Mouse (Mus musculus) heart, adult 2 months (tissue): ENCODE measurements around the gene Cntln. TPM values are rescaled to one million over a fixed set of nuclear protein-coding genes. Genes with fewer than 3 reads are reported as not detected.

Experiments
- DNase-seq, 2 experiments: peaks; one replicate each; pipeline ENCODE4 v3.0.0; 2021
- H3K27ac ChIP-seq: fragments of 200-600 bp; 2 replicates; pipeline ENCODE4 v1.8.1; 2022
- H3K27me3 ChIP-seq: fragments of 200-500 bp; 2 replicates; pipeline ENCODE4 v1.6.1; 2012; ENCODE audit warnings: mild to moderate bottlenecking, low read length, inconsistent platforms, mixed read lengths; ENCODE audit not compliant: control insufficient read depth, insufficient read depth
- H3K36me3 ChIP-seq: fragments of 200-500 bp; 2 replicates; pipeline ENCODE4 v1.6.1; 2012; ENCODE audit warnings: low read length, inconsistent platforms; ENCODE audit not compliant: control insufficient read depth, insufficient read depth
- H3K4me1 ChIP-seq: fragments of 200-500 bp; 2 replicates; pipeline ENCODE4 v1.6.1; 2011; ENCODE audit warnings: low read length; ENCODE audit not compliant: control insufficient read depth, insufficient read depth
- H3K4me3 ChIP-seq: fragments of 200-600 bp; 2 replicates; pipeline ENCODE4 v1.8.1; 2022
- H3K79me2 ChIP-seq: fragments of 200-500 bp; replicated peaks from 2 replicates; pipeline ENCODE4 v1.6.1; 2012; ENCODE audit warnings: mild to moderate bottlenecking, inconsistent platforms, low read length, moderate library complexity, mixed read lengths; ENCODE audit not compliant: control insufficient read depth, insufficient read depth
- H3K9ac ChIP-seq: fragments of 200-500 bp; 2 replicates; pipeline ENCODE4 v1.6.1; 2012; ENCODE audit warnings: low read depth, mild to moderate bottlenecking, control low read depth, inconsistent platforms, low read length, mixed read lengths
- CTCF ChIP-seq: fragments of 200-600 bp; IDR thresholded peaks from 2 replicates; pipeline ENCODE4 v1.8.1; 2022; ENCODE audit warnings: antibody characterized with exemption, mild to moderate bottlenecking, moderate library complexity
- EP300 ChIP-seq: fragments of 200-500 bp; IDR thresholded peaks from 2 replicates; pipeline ENCODE4 v1.6.1; 2011; ENCODE audit warnings: low read depth, low read length, control low read depth; ENCODE audit not compliant: insufficient read depth
- POLR2A ChIP-seq: fragments of 200-500 bp; IDR thresholded peaks from 2 replicates; pipeline ENCODE4 v1.6.1; 2011; ENCODE audit warnings: mild to moderate bottlenecking, low read depth, low read length, control low read depth; ENCODE audit not compliant: insufficient read depth
- WGBS: fragments of 180-500 bp; shearing (Covaris S2); methylation state at CpG from one replicate; pipeline ENCODE4 v1.1.7; 2018; 5-methylcytosine and 5-hydroxymethylcytosine counted together
- intact Hi-C: fragments of 180-260 bp; cut with DNase I; formaldehyde crosslinking; loops from one replicate; pipeline ENCODE4 v1.15.1; 2025
- polyA plus RNA-seq: library from polyadenylated mRNA; depleted of rRNA; stranded (reverse); fragments of >200 nt; gene quantifications from 2 replicates; pipeline ENCODE4 v1.2.3, GENCODE M21; 2012
- total RNA-seq, 2 experiments: library from RNA; stranded (reverse); gene quantifications; 2 replicates each; pipeline ENCODE4 v1.2.3; 2021

Gene Cntln
- total and polyA plus RNA-seq, 3 experiments, result 1.3 to 2.7 (median 1.9) TPM

- Histone ChIP-seq H3K4me3 (no peak overlapping the region), H3K36me3 (no peaks in the 10 kb centered on the region), H3K27ac (no peak overlapping the region), H3K4me1 (no peaks in the 10 kb centered on the region), H3K9ac (no peak overlapping the region), H3K79me2 (no peaks in the 10 kb centered on the region), H3K27me3 (no peaks in the 10 kb centered on the region)
- DNase-seq, result no peak
- TF ChIP-seq EP300, result no peak
- TF ChIP-seq CTCF, result no peak
- TF ChIP-seq POLR2A, result no peak
- intact Hi-C loops, result no loop called here
- 91% methylated on average over 3 of the region's 3 CpGs for WGBS
Measured at GRCm38 (mm10) chr4:85006789-85007188, 122.7 kb downstream of the Cntln start.

GRCm38 (mm10) chr4:85010846-85011245, 126.7 kb downstream of the Cntln start:
- no peaks in the 10 kb centered on the region for H3K4me1 ChIP-seq
- H3K4me3 ChIP-seq, result no peak overlapping the region
- intact Hi-C loops, result no loop called here
- TF ChIP-seq CTCF, result no peak
- TF ChIP-seq EP300, result no peak
- TF ChIP-seq POLR2A, result no peak
- no peaks in the 10 kb centered on the region for H3K27me3 ChIP-seq
- no peaks in the 10 kb centered on the region for H3K36me3 ChIP-seq
- DNase-seq, result no peak
- no peak overlapping the region for H3K9ac ChIP-seq
- H3K79me2 ChIP-seq, result no peaks in the 10 kb centered on the region
- H3K27ac ChIP-seq, result no peak overlapping the region

GRCm38 (mm10) chr4:85045748-85046147, 161.6 kb downstream of the Cntln start:
- no peaks in the 10 kb centered on the region for H3K27me3 ChIP-seq
- H3K4me1 ChIP-seq, result no peaks in the 10 kb centered on the region
- DNase-seq, result no peak
- no peaks in the 10 kb centered on the region for H3K36me3 ChIP-seq
- H3K4me3 ChIP-seq, result no peak overlapping the region
- H3K27ac ChIP-seq, result no peak overlapping the region
- no peak overlapping the region for H3K9ac ChIP-seq
- no peak for TF ChIP-seq POLR2A
- TF ChIP-seq CTCF, result no peak
- TF ChIP-seq EP300, result no peak
- no peaks in the 10 kb centered on the region for H3K79me2 ChIP-seq
- 76% methylated on average over 2 of the region's 2 CpGs for WGBS
- intact Hi-C loops, result no loop called here

DNA sequence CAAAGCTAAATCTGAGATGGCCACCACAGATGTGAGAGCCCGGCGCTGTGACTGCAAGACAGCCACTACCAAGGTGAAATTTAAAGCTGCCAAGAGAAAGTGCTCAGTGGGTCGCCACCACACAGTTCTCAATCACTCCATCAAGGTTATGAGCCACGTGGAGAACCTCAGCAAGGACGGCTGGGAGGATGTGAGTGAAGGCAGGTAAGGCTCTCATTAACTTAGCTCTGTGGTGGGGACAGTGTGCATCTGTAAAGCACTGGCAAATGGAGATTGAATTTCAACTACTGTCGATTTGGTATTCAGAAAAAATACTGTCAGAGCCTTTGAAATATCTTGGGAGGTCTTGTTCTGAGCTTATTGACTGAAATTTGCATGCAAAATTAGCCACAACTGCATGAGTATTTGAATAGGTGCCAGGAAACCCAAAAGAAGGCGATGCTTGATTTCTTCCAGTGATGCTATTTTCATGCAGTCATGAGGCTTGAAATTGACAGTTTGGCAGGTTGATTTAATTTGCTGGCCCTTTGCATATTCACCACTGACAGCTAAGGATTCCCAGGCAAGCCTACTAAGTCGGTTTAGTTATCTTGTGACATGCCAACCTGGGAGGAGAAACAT, 165.9 kb downstream of the Cntln start:
- H3K9ac ChIP-seq, result no peak overlapping the region
- H3K27me3 ChIP-seq, result no peaks in the 10 kb centered on the region
- H3K79me2 ChIP-seq, result no peaks in the 10 kb centered on the region
- H3K27ac ChIP-seq, result no peak overlapping the region
- H3K4me3 ChIP-seq, result no peak overlapping the region
- no peaks in the 10 kb centered on the region for H3K4me1 ChIP-seq
- 76% methylated on average over 8 of the region's 8 CpGs for WGBS
- TF ChIP-seq CTCF (no peak), EP300 (no peak), POLR2A (no peak)
- intact Hi-C loops, result no loop called here
- DNase-seq, result no peak
- no peaks in the 10 kb centered on the region for H3K36me3 ChIP-seq

- Histone ChIP-seq H3K79me2 (no peaks in the 10 kb centered on the region), H3K4me1 (no peaks in the 10 kb centered on the region), H3K36me3 (no peaks in the 10 kb centered on the region), H3K27me3 (no peaks in the 10 kb centered on the region), H3K27ac (no peak overlapping the region), H3K4me3 (no peak overlapping the region), H3K9ac (no peak overlapping the region)
- no peak for TF ChIP-seq CTCF
- no peak for TF ChIP-seq EP300
- TF ChIP-seq POLR2A, result no peak
- DNase-seq, result no peak
- 83% methylated on average over 1 of the region's 1 CpGs for whole genome bisulfite sequencing
- intact Hi-C loops, result no loop called here
Measured at GRCm38 (mm10) chr4:85054616-85055015, 170.5 kb downstream of the Cntln start.

DNA sequence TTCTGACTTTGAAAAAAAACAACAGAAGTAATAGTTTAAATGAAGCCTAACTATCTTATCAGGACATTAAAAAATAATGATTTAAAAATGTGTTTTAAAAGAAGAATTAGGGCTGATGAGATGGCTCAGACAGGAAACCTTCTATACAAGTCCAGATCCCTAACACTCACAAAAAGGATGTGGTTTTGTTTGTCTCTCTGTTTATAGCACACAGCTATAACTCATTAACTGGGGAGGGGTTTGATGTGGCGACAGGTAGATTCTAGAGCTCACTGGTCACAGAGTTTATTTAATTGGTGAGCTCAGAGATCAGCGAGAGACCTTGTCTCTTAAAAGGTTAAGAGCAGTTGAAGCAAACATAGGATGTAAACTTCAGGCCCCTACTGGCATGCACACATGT, 175.5 kb downstream of the Cntln start:
- H3K9ac ChIP-seq, result no peak overlapping the region
- H3K27me3 ChIP-seq, result no peaks in the 10 kb centered on the region
- H3K4me1 ChIP-seq, result no peaks in the 10 kb centered on the region
- TF ChIP-seq EP300, result no peak
- no peak for TF ChIP-seq CTCF
- no peak for TF ChIP-seq POLR2A
- H3K4me3 ChIP-seq, result no peak overlapping the region
- H3K27ac ChIP-seq, result no peak overlapping the region
- WGBS, result 99% methylated on average over 2 of the region's 2 CpGs
- no peaks in the 10 kb centered on the region for H3K36me3 ChIP-seq
- no peaks in the 10 kb centered on the region for H3K79me2 ChIP-seq
- no peak for DNase-seq
- intact Hi-C loops, result no loop called here
